Mouse (Mus musculus) E14TG2a.4 (cell line): ENCODE results near the gene Cemip.

Source experiments
- CTCF ChIP-seq: conservative IDR thresholded peaks from 2 replicates; pipeline ENCODE4 v1.5.1; 2014; ENCODE audit warnings: low read length
- NANOG ChIP-seq: IDR thresholded peaks from 2 replicates; pipeline ENCODE4 v1.6.1; 2014; ENCODE audit warnings: borderline replicate concordance, low read length, mixed read lengths

DNA sequence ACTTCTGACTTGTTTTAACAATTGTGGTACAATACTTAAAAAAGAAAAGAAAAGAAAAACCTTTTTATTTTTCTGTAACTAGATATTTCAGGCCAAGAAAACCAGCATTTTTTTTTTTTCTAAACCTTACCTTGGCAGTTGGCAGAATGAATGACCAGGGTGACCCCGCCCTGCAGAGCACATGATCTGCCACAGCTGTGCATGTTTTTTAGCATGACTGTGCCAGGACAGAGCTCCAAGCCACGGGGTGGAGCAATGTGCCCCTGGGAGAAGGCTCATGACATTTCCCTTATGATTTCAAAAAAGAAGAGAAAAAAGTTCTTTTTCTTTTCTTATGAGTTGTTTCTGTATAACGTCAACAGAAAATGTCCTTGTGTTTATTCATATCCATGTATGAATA is 196.9 kb downstream of the Cemip start:
- TF ChIP-seq CTCF (no peak), NANOG (no peak)
